Mouse (Mus musculus) C2C12 (cell line): ENCODE results near the gene Ttll11.

Experiments used
- CEBPB ChIP-seq: IDR thresholded peaks from one replicate; pipeline ENCODE4 v1.6.1; 2011; ENCODE audit warnings: low read depth, mild to moderate bottlenecking, control low read depth, moderate library complexity
- CTCF ChIP-seq: IDR thresholded peaks from one replicate; pipeline ENCODE4 v1.5.1; 2011; ENCODE audit not compliant: control insufficient read depth, insufficient read depth, insufficient read length
- MAX ChIP-seq: IDR thresholded peaks from one replicate; pipeline ENCODE4 v1.6.1; 2011; ENCODE audit warnings: mild to moderate bottlenecking, control low read depth

DNA sequence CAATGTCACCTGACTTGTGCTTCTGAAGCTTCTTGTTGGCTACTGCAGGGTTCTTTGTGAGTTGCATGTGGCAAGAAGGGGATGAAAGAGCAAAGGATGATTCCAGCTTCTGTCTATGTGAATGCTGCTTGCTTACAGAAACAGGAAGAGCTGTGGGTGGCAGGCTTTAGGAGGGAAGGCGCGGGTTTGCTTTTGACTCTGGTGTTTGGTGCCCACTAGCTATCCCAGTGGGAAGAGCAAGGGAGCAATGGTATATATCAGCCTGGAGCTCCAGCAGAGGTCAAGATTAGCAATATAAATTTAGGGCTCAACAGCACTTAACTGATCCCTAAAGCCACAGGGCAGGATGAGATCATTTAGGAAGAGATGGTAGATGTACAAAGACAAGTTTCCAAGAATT lies 82.6 kb downstream of the Ttll11 start:
- TF ChIP-seq CTCF = no peak
- TF ChIP-seq CEBPB = no peak
- TF ChIP-seq MAX = no peak
